ENCODE assay signal across 23 mouse cellular contexts in the genomic region with DNA sequence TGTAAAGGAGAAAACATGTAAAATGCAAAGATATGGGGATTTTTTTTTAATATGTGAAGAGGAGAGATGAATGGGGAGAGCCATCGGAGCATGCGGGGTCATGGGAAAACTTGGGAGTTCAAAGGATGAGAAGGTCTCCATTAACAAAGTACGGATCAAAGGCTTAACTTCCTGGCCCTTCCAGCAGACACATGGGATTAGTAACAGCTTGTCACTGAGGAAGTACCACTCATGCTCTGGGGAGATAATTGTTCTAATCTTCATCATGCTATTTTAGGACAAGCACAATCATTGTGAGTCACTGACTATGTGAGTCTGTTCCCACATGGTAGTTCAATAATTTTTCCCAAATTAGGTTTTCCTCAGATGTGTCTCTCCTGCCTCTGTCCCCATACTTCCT.
DNase-seq lines count a peak whose midpoint lies in the region; ATAC-seq and TF ChIP-seq lines count a peak whose summit lies in the region.
"Had no signal": no experiment of that assay in that cellular context is flagged by ENCODE, and none has a peak within 500 bp of the region (broad histone marks: within the 10 kb centered on the region; RNA-seq: fewer than 3 reads in every experiment).

No protein-coding gene starts in this region.

- H3K36me3 ChIP-seq in lung, postnatal 0 days (ENCODE audit: insufficient read depth, low read length): no peaks in the 10 kb centered on the region
- H3K36me3 ChIP-seq: embryonic facial prominence, embryonic 12.5 days; forebrain, embryonic 12.5 days; G1E; heart, embryonic 13.5 days; hindbrain, embryonic 15.5 days had no signal

- no peaks in the 10 kb centered on the region for H3K9me3 ChIP-seq in lung, postnatal 0 days (ENCODE audit: low read length)
- H3K9me3 ChIP-seq: embryonic facial prominence, embryonic 12.5 days; forebrain, embryonic 12.5 days; G1E; heart, embryonic 13.5 days; hindbrain, embryonic 15.5 days had no signal

- 42% methylated on average over 3 of the region's 3 CpGs for WGBS in lung, postnatal 0 days
- WGBS in lung, adult 2 months: 45% methylated on average over 3 of the region's 3 CpGs

- peak overlapping the region; percentile 19; the same call in 1 of the 2 replicates for H3K27ac ChIP-seq in layer of hippocampus, adult 2 months
- H3K27ac ChIP-seq in lung, postnatal 0 days (ENCODE audit: low read length): no peak overlapping the region
- H3K27ac ChIP-seq in embryonic fibroblast, embryonic 13.5 days (ENCODE audit: insufficient read depth, low read length): peak overlapping the region; percentile 85; the same call in 1 of the 2 replicates
- H3K27ac ChIP-seq: embryonic facial prominence, embryonic 12.5 days; forebrain, embryonic 12.5 days; heart, embryonic 13.5 days; hindbrain, embryonic 15.5 days had no signal

- peak; percentile 68 for ATAC-seq in lung, postnatal 0 days
- ATAC-seq: activated CD4-positive, CD25-positive, alpha-beta regulatory T cell, adult 4 months; CD4-positive, CD25-positive, alpha-beta regulatory T cell, adult 4 months; forebrain, embryonic 16.5 days; Patski had no signal

- H3K9ac ChIP-seq in lung, postnatal 0 days (replicated peaks; ENCODE audit: low read depth): no peak overlapping the region
- H3K9ac ChIP-seq: embryonic facial prominence, embryonic 12.5 days; forebrain, embryonic 12.5 days; heart, embryonic 13.5 days; hindbrain, embryonic 15.5 days had no signal

- no peaks in the 10 kb centered on the region for H3K27me3 ChIP-seq in lung, postnatal 0 days (replicated peaks; ENCODE audit: insufficient read depth, low read length)
- H3K27me3 ChIP-seq: embryonic facial prominence, embryonic 12.5 days; forebrain, embryonic 12.5 days; heart, embryonic 13.5 days; hindbrain, embryonic 15.5 days had no signal

- no peak overlapping the region for H3K4me2 ChIP-seq in lung, postnatal 0 days (replicated peaks; ENCODE audit: low read depth, low read length)
- H3K4me2 ChIP-seq: embryonic facial prominence, embryonic 12.5 days; forebrain, embryonic 12.5 days; heart, embryonic 13.5 days; hindbrain, embryonic 15.5 days had no signal

- peak; percentile 63 for TF ChIP-seq EP300 in lung, postnatal 0 days (IDR thresholded peaks at IDR 0.05)

- no peaks in the 10 kb centered on the region for H3K4me1 ChIP-seq in lung, postnatal 0 days (ENCODE audit: insufficient read depth, low read depth, low read length)
- H3K4me1 ChIP-seq in lung, adult 2 months (ENCODE audit: control insufficient read depth, insufficient read depth, low read length): no peaks in the 10 kb centered on the region
- H3K4me1 ChIP-seq in embryonic fibroblast, embryonic 13.5 days (ENCODE audit: control insufficient read depth, insufficient read depth, low read length): peaks cover 7% of the 10 kb centered on the region; the same call in 1 of the 2 replicates
- H3K4me1 ChIP-seq: embryonic facial prominence, embryonic 12.5 days; forebrain, embryonic 12.5 days; heart, embryonic 13.5 days; hindbrain, embryonic 15.5 days had no signal

- DNase-seq in layer of hippocampus, adult 2 months (ENCODE audit: low spot score in 2 of 2): no peak
- no peak for DNase-seq in layer of hippocampus, adult 11-12 months (ENCODE audit: low spot score)
- no peak for DNase-seq in lung, postnatal 0 days (ENCODE audit: low spot score)
- DNase-seq in lung, adult 2 months: no peak
- no peak for DNase-seq in left cerebral cortex, adult 11 months (ENCODE audit: low spot score)
- no peak for DNase-seq in adrenal gland, adult 2 months
- DNase-seq: adrenal gland, postnatal 25 days; B cell, adult 2 months; cerebellum, adult 11 months; cerebellum, adult 8-10 months; cerebellum, postnatal 14 days; gastrocnemius, postnatal 25 days; heart, postnatal 36 days had no signal

- TF ChIP-seq CTCF in layer of hippocampus, adult 2 months (conservative IDR thresholded peaks at IDR 0.05): no peak
- no peak for TF ChIP-seq CTCF in lung, postnatal 0 days (IDR thresholded peaks at IDR 0.05)
- TF ChIP-seq CTCF in lung, adult 2 months (IDR thresholded peaks at IDR 0.05; ENCODE audit: insufficient read depth, low read length): no peak
- TF ChIP-seq CTCF in embryonic fibroblast, embryonic 13.5 days (IDR thresholded peaks at IDR 0.05; ENCODE audit: borderline replicate concordance, insufficient read depth, low read length): no peak

- no peak for TF ChIP-seq POLR2A in lung, adult 2 months (IDR thresholded peaks at IDR 0.05; ENCODE audit: borderline replicate concordance, extremely low read depth, low read depth, low read length)
- no peak for TF ChIP-seq POLR2A in embryonic fibroblast, embryonic 13.5 days (IDR thresholded peaks at IDR 0.05; ENCODE audit: low read depth, low read length)

- H3K4me3 ChIP-seq in layer of hippocampus, adult 2 months: no peak overlapping the region
- no peak overlapping the region for H3K4me3 ChIP-seq in lung, postnatal 0 days (ENCODE audit: low read depth, low read length)
- no peak overlapping the region for H3K4me3 ChIP-seq in lung, adult 2 months (replicated peaks; ENCODE audit: extremely low read depth, low read depth, low read length)
- no peak overlapping the region for H3K4me3 ChIP-seq in embryonic fibroblast, embryonic 13.5 days (ENCODE audit: insufficient read depth, low read length)
- H3K4me3 ChIP-seq: embryonic facial prominence, embryonic 12.5 days; forebrain, embryonic 12.5 days; heart, embryonic 13.5 days; hindbrain, embryonic 15.5 days had no signal
